Mouse (Mus musculus): Measurements from ENCODE around the gene H2-K1.
"Not testable (repeated sequence)": the region's sequence is repeated elsewhere in the genome, so short reads cannot be mapped to it uniquely, and the experiment has no call there.

The H2-K1 gene

DNA sequence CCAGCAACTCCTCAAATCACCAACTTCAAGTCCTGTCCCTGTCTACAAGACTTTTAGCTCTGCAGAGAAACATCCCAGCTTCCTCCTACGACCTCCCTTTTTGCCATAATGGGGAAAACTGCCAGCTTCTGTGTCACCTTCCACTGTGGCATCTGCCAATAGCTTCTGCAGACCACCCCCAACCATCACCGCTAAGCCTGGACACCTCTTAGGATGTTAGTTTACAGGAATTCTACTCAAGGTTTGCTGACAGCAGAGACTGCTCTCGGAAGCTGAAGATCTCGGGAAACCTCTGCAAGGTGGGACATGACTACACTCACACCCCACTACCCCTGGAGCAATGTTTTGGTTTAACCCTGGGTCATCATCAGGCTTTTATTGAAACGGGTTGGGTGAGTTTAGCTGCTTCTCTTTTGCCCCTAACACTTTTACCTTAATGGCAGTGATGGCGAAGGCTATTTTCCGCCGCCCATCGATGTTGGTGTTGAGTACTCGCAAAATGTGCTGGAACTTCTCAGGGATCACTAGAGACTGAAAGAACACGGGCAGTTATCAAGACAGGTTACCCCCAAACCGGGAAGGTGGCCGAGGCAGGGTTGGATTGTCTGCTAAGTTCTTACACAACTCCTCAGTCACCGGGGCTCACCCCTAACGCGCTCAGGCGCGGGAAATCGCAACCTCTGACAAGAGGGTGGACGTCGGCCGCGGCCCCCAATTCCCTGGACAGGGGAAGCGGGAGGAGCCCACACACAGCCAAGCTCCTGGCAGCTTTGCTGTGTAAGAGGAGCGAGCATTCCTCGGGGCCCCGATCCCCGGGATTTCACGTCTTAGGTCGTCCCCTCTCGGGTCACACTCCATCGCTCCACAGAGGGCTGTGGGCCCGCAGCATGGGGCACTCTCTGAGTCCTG, 45.2 kb downstream of the H2-K1 start:
- no peak for DNase-seq (ENCODE audit: low read depth)

DNA sequence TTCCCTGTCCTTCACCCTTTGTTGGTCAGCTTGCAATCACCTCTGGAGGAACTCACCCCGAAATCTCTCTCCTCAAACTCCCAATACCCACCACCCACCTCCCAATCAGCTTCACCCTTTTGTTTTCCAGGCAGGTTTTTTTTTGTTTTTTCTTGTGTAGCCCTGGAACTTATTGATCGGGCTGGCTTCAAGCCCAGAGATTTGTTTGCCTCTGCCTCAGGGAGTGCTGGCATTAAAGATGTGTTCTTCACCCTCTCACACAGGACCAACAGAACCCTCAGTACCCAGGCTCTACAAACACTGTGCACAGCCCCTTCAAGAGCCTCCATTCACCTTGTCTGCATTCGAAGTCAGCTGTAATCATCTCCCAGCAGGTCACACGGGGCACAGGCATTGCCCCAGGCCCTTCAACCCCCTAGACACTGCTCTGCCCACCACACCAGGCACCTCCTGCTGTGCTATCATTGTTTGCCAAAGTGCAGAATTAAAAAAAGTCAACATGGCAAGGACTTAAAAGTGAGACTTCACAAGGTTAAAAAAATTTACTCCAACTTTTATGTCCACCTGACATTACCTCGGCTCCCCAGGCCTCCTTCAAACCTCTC, 46.1 kb downstream of the H2-K1 start:
- no peak for DNase-seq (ENCODE audit: low read depth)

DNA sequence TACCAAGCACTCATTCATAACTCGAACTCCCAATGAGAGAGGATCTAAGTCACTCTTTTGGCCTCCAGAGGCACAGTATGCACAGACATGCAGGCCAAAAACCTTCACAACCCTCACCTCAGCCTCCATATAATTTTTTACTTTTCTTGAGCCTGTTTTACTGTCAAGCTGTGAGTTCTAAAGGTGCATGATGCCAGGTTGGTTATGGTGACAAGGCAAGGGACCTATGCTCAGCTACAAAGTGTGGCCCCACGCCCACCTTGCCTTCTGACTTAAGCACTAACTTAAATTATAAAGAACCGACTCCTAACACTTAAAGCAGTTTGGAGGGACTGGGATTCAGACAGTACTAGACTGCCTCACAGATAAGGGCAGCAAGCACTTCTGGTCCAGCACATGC, 46.8 kb downstream of the H2-K1 start:
- DNase-seq (ENCODE audit: low read depth) = no peak

DNA sequence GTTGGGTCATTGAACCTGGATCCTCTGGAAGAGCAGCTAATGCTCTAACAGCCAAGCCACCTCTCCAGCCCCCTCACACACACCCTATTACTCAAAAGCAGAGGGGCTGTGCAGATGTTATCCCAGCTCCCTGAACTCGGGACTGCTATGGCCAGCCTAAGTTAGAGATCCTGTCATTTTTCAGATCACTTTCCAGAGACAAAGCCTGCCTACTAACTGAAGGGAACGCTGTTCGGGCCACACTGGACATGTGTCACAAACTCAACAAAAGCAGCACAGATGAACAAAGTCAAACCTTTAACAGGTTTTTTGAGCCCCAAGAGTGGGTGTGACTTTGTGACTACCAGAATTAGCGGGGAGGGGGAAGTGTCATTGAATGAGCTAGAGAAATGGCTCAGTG, 47.3 kb downstream of the H2-K1 start:
- no peak for DNase-seq (ENCODE audit: low read depth)

DNA sequence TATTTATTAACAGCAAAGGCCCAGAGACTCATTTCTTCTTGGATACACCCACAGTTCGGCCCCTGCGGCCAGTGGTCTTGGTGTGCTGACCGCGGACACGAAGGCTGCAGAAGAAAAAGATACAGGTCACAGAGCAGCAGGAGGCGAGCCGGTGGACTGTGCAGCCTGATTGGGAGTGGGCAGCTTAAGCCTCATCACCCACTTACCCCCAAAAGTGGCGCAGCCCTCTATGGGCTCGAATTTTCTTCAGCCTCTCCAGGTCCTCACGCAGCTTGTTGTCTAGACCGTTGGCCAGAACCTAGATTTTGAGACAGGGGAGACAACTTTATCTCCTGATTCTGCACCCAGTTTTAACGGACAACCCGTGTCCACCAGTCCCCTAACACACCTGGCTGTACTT, 48.1 kb downstream of the H2-K1 start:
- DNase-seq (ENCODE audit: low read depth) = not testable (repeated sequence)

DNA sequence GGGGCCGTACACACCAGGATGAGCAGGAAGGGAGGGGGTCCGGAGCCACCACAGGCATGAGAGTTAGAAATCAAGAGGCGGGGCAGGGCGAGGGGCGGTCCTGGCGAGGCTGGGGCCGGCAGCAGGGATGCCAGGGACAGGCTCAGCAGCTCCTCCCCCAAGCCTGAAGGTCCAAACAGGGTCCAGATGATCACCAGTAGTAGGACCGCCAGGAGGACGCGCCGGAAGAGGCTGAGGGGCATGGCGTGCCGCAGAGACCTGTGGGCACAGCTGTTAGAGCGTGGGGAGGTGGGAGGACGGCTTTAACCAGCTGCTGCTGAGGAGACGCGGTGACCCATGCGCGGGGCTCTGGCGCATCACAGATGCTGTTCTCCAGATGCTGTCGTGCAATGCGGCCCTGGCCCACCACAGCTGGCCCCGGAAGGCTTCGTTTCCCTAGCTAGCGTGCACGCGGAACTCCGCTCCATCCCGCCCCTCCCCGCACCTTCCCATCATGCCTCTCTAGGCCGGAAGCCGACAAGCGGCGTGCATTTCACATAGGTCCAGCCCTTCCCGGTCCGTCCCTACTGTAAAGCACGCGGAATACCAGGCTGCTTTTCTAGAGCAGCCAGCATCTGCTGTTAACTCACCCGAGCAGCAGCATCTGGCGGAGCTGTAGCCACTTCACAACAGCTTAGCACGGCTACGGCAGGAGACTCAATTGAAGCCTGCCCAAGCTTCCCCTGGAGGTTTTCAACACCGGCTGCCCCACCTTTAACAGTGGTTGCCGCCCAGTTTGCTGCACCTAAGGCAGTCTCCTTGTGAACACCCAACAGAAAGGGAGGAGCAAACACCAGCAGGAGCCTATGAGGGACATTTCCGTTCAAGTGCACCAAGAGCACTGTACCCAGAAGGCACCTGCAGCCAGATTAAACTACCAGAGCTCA, 48.9 kb downstream of the H2-K1 start, which contains the start of gene B3galt4:
B3galt4 (minus strand) TSS at position 468 of the 926 bp plus-strand sequence.
- DNase-seq (ENCODE audit: low read depth) = no peak

DNA sequence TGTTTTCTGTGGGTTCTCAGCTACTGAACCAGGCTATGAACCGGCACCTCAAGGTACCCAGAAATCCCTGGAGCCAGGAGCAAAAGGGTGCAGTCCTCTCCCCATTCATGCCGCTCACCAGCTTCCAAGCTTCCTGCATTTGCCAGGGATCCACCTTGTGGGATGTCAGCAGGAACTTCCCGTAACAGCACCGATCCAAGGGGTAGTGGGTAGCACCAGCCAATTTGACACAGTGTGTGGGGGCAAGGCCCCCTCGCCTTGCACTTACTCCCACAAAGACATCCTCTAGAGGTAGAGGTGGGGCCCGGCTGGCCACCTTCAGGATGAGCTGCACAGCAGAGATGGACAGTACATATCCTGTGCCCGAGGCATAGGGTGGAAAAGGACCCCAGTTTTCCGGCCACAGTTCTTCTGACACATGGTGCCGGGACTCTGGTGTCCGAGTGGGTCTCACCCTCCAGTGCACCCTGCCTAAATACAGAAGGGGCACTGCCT, 50.0 kb downstream of the H2-K1 start:
- DNase-seq (ENCODE audit: low read depth) = no peak

DNA sequence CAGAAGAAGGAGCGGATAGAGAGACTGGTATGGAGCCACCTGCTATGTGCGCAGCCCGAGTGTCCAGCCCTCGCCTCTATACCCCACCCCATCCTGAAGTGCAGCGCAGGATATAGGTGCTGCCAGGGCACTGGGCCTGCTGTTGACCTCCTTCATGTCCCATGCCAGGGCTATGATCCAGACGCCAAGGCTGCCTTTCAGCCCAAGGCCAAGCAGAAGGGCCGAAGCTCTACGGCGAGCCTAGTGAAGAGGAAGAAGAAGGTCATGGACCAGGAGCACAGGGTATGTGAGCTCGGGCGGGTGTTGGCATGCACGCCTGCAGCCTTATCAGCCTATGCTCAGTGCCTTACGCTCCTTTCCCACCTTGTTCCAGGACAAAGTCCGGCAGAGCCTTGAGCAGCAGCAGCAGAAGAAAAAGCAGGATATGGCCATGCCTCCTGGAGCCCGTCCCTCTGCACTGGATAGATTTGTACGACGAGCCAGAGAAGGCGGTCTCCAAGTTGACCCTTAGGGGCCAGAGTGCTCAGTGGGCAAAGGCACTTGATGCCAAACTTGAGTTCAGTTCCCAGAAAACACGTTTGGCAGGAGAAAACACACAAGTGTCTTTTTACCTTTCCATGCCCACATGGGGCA, 51.1 kb downstream of the H2-K1 start:
- no peak for DNase-seq (ENCODE audit: low read depth)

DNA sequence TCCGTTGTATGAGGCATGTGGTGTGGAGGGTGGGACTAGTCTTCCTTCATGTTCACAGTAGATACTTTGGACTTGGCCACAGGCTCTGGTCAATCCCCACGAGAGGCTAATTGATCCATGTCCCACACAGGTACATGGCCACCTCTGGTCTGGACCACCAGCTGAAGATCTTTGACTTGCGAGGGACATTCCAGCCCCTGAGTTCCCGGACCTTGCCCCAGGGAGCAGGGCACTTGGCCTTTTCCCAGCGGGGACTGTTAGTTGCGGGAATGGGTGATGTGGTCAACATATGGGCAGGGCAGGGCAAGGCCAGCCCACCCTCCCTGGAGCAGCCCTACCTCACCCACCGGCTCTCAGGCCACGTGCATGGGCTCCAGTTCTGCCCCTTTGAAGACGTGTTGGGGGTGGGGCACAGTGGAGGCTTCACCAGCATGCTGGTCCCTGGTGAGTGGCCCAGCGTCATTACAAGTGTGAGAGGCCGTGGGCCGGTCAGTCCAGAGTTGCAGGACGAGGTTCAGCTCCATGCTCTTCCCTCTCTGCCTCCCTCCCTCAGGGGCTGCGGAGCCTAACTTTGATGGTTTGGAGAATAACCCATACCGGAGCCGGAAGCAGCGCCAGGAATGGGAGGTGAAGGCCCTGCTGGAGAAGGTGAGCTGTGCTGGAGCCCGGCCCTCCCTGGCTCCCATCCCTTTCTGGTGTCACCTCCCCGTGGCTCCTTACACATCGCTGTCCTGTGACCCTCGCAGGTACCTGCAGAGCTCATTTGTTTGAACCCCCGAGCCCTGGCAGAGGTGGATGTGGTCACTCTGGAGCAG, 51.9 kb downstream of the H2-K1 start:
- no peak for DNase-seq (ENCODE audit: low read depth)

DNA sequence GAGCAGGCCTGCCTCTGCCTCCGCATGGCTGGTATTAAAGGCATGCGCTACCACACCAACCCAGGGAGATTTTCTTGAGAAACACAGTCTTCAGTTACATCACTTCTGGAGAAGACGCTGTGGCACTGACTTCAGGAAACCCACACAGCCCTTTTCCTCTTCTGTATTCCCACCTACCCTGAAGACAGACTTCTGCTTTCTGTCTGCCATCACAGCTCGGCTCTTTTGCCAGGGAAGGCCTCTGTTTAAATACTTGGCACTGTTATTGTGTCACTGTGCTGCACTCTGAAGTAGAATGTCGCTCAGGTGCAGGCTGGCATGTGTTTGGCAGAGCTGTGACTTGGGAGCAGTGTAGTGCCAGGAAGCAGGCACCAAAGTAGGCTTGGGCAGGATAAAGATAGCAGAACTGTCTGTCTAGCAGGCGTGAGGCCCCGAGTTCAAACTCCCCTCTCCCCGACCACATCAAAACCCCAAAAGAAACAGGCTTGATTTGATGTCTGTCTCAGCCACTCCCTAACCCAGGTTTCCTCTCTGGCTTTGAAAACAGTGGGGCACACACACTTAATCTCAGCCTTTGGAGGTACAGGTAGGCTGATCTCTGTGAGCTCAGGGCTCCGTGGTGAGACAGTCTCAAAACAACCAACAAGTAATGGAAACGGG, 52.6 kb downstream of the H2-K1 start:
- DNase-seq (ENCODE audit: low read depth) = no peak

Data from fibroblast of lung, adult 2 months (primary cell).